Mouse (Mus musculus): ENCODE results near the gene Entr1.

- TF ChIP-seq CTCF (conservative IDR thresholded peaks at IDR 0.05; ENCODE audit: low read length) (no peak), NANOG (IDR thresholded peaks at IDR 0.05; ENCODE audit: borderline replicate concordance, low read length) (no peak)
These were observed 19.6 kb upstream of the Entr1 start, which contains the start of gene Inpp5e for GRCm38 (mm10) chr2:26408515-26409356.
